Mouse (Mus musculus) liver, adult 2 months (tissue): ENCODE results near the gene Cnst. TPM values are rescaled to one million over a fixed set of nuclear protein-coding genes. Genes with fewer than 3 reads are reported as not detected.

Experiments
- DNase-seq: peaks from one replicate; pipeline ENCODE4 v3.0.0-alpha.2; 2011; ENCODE audit warnings: low read depth, low spot score; ENCODE audit errors: extremely low read depth
- H3K27ac ChIP-seq: fragments of 200-500 bp; replicated peaks from 2 replicates; pipeline ENCODE4 v1.5.1; 2012; ENCODE audit warnings: low read depth, mild to moderate bottlenecking, control low read depth, inconsistent platforms, low read length; ENCODE audit not compliant: insufficient read depth
- H3K27me3 ChIP-seq: fragments of 200-500 bp; 2 replicates; pipeline ENCODE4 v1.6.1; 2012; ENCODE audit warnings: mild to moderate bottlenecking, moderate library complexity, low read length, inconsistent platforms; ENCODE audit not compliant: control insufficient read depth, insufficient read depth
- H3K36me3 ChIP-seq: fragments of 200-500 bp; 2 replicates; pipeline ENCODE4 v1.6.1; 2012; ENCODE audit warnings: low read length, inconsistent platforms; ENCODE audit not compliant: control insufficient read depth, insufficient read depth
- H3K4me1 ChIP-seq: fragments of 200-500 bp; 2 replicates; pipeline ENCODE4 v1.6.1; 2011; ENCODE audit warnings: low read length; ENCODE audit not compliant: control insufficient read depth, insufficient read depth
- H3K4me3 ChIP-seq: fragments of 200-500 bp; 2 replicates; pipeline ENCODE4 v1.5.1; 2011; ENCODE audit warnings: low read depth, mild to moderate bottlenecking, control low read depth, low read length, moderate library complexity; ENCODE audit not compliant: insufficient read depth
- H3K79me2 ChIP-seq: fragments of 200-500 bp; 2 replicates; pipeline ENCODE4 v1.6.1; 2012; ENCODE audit warnings: inconsistent platforms, mild to moderate bottlenecking, low read length, moderate library complexity; ENCODE audit not compliant: control insufficient read depth, insufficient read depth
- H3K9ac ChIP-seq: fragments of 200-500 bp; 2 replicates; pipeline ENCODE4 v1.6.1; 2012; ENCODE audit warnings: low read depth, mild to moderate bottlenecking, control low read depth, inconsistent platforms, low read length
- CTCF ChIP-seq: fragments of 200-500 bp; IDR thresholded peaks from 2 replicates; pipeline ENCODE4 v1.5.1; 2011; ENCODE audit warnings: low read depth, low read length, control low read depth
- POLR2A ChIP-seq: fragments of 200-500 bp; IDR thresholded peaks from 2 replicates; pipeline ENCODE4 v1.6.1; 2011; ENCODE audit warnings: low read length, control low read depth; ENCODE audit not compliant: insufficient read depth; ENCODE audit errors: extremely low read depth
- WGBS: fragments of 180-500 bp; shearing (Covaris S2); methylation state at CpG from one replicate; pipeline ENCODE4 v1.1.7; 2018; 5-methylcytosine and 5-hydroxymethylcytosine counted together
- polyA plus RNA-seq: library from polyadenylated mRNA; depleted of rRNA; stranded (reverse); fragments of >200 nt; gene quantifications from 2 replicates; pipeline ENCODE4 v1.2.3, GENCODE M21; 2012
- total RNA-seq: library from RNA; depleted of rRNA; stranded (reverse); fragments of >200 nt; gene quantifications from 2 replicates; pipeline ENCODE4 v1.2.3, GENCODE M21; 2014

The Cnst gene
- total and polyA plus RNA-seq, 2 experiments, result 3.9 to 14.9 TPM

DNA sequence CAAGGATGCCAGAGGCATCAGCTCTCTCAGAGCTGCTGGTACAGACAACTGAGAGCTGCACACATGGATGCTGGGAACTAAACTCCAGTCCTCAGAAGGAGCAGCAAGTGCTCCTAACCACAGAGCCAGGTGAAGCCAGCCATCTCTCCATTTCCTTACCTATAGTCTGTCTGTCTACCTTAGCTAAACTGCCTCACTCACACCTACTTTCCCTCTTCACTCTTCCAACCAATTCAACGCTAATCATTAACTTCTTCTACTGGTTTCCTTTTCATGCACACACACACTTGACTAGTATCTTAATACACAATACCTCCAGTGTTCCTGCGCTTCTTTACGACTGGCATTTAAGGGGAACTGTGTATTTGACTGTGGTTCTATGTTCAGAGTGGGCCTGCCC is 6.3 kb upstream of the Cnst start:
- DNase-seq, result peak; percentile 28
- TF ChIP-seq POLR2A (no peak), CTCF (no peak)
- peaks cover 27% of the 10 kb centered on the region for H3K36me3 ChIP-seq

DNA sequence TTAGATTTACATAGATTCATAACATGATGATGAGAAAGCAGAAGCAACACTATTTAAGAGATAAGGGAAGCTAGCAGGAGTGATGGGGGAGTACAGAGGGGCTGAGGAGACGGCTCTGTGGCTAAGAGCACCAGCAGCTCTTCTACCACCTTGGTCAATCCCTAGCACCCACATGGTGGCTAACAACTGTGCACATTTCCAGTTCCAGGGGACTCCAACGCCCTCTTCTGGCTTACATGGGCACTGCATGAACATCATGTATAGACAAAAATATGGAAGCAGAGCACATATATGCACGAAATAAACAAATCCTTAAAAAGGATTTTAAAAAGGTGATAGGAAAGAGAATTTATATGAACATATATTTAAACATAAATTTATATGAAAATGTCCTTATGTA is 4.7 kb upstream of the Cnst start:
- H3K79me2 ChIP-seq, result peaks cover 7% of the 10 kb centered on the region; the same call in 1 of the 2 replicates
- TF ChIP-seq CTCF, result peak; percentile 52
- TF ChIP-seq POLR2A, result no peak
- H3K27ac ChIP-seq, result no peak overlapping the region
- no peak overlapping the region for H3K4me3 ChIP-seq
- H3K36me3 ChIP-seq, result peaks cover 21% of the 10 kb centered on the region
- peaks cover 5% of the 10 kb centered on the region for H3K4me1 ChIP-seq
- WGBS, result 65% methylated on average over 3 of the region's 3 CpGs
- H3K27me3 ChIP-seq, result no peaks in the 10 kb centered on the region
- no peak overlapping the region for H3K9ac ChIP-seq
- DNase-seq, result no peak

More for the DNA sequence above, 6.3 kb upstream of the Cnst start:
- Histone ChIP-seq H3K79me2 (peaks cover 4% of the 10 kb centered on the region; the same call in 1 of the 2 replicates), H3K27me3 (no peaks in the 10 kb centered on the region), H3K4me3 (no peak overlapping the region), H3K27ac (no peak overlapping the region), H3K9ac (no peak overlapping the region), H3K4me1 (no peaks in the 10 kb centered on the region; the same call in 1 of the 2 replicates)
- WGBS, result 48% methylated on average over 3 of the region's 3 CpGs

DNA sequence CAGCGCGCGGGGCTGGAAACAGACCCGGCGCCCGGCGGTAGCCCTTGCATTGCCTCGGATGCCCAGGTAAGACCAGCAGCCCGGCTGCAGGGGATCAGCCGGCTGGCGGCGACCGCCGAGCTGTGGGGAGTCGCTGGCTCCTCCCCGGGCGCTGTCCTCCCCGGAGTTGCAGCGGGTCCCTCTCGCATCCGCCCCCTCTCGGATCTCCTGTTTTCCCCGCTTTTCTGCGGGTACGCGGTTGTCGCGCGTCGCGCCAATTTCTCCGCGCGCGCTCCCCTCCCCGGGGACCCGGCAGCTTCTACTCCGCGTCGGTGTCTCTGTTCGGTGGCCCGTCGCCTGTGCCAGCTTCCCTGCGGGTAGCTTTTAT is 364 bp downstream of the Cnst start:
- Histone ChIP-seq H3K4me1 (peaks cover 10% of the 10 kb centered on the region), H3K4me3 (peak overlapping the region; percentile 80), H3K27me3 (no peaks in the 10 kb centered on the region), H3K36me3 (no peaks in the 10 kb centered on the region; the same call in 1 of the 2 replicates), H3K9ac (peak overlapping the region; percentile 91), H3K27ac (peak overlapping the region; percentile 84), H3K79me2 (peaks cover 13% of the 10 kb centered on the region; the same call in 1 of the 2 replicates)
- under 1% methylated on average over 38 of the region's 44 CpGs for WGBS
- DNase-seq, result no peak
- TF ChIP-seq CTCF (0 out of 2 replicates have a peak, but pooled peaks have one; percentile 3), POLR2A (no peak)

DNA sequence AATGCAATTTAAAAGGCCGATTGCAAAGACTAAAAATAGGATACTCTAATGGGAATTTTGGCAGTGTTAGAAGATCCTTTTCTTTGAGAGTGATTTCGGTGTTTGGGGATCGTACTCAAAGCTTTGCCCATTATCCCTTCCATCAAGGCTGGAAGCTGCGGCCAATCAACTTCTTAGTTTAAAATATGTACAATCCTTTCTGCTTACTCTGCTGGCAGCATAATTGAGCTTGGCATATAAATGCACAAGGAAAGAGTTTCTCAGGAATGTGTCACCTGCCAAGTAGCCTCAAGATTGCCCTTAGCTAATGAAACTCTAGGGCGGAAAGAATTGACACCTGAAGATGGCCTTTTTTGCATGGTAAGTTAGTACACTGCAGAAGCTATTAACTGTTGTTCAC is 1.0 kb downstream of the Cnst start:
- peaks cover 13% of the 10 kb centered on the region; the same call in 1 of the 2 replicates for H3K79me2 ChIP-seq
- no peak overlapping the region for H3K27ac ChIP-seq
- H3K4me3 ChIP-seq, result peak overlapping the region; percentile 80; the same call in 1 of the 2 replicates
- TF ChIP-seq POLR2A (no peak), CTCF (no peak)
- 14% methylated on average over 5 of the region's 5 CpGs for WGBS
- peaks cover 12% of the 10 kb centered on the region for H3K4me1 ChIP-seq
- H3K36me3 ChIP-seq, result no peaks in the 10 kb centered on the region
- H3K27me3 ChIP-seq, result no peaks in the 10 kb centered on the region
- DNase-seq, result peak; percentile 19
- H3K9ac ChIP-seq, result 0 out of 2 replicates have a peak overlapping the region, but pooled peaks have one; percentile 26

DNA sequence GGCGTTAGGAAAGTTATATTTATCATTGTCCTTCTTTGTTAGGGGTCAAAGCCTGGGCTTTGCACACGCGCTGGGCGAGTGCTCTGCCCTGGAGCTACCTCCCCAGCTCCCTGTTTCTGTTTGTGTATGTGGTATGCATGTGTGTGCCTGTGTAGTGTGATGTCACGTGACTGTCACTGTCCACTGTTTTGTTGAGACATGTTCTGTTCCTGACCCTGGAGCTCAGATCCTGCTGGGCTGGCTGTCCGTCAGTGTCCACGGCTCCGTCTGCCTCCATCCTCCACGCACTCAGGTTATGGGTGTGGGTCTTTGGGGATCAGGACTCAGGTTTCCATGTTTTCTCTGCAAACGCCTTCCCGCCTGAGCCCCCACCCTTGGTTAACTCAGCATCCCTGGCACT is 2.0 kb downstream of the Cnst start:
- H3K9ac ChIP-seq, result no peak overlapping the region
- H3K27ac ChIP-seq, result no peak overlapping the region
- peaks cover 17% of the 10 kb centered on the region for H3K4me1 ChIP-seq
- no peak overlapping the region for H3K4me3 ChIP-seq
- peaks cover 13% of the 10 kb centered on the region; the same call in 1 of the 2 replicates for H3K79me2 ChIP-seq
- TF ChIP-seq POLR2A (no peak), CTCF (no peak)
- H3K27me3 ChIP-seq, result no peaks in the 10 kb centered on the region
- no peak for DNase-seq
- 74% methylated on average over 11 of the region's 11 CpGs for WGBS
- no peaks in the 10 kb centered on the region for H3K36me3 ChIP-seq

DNA sequence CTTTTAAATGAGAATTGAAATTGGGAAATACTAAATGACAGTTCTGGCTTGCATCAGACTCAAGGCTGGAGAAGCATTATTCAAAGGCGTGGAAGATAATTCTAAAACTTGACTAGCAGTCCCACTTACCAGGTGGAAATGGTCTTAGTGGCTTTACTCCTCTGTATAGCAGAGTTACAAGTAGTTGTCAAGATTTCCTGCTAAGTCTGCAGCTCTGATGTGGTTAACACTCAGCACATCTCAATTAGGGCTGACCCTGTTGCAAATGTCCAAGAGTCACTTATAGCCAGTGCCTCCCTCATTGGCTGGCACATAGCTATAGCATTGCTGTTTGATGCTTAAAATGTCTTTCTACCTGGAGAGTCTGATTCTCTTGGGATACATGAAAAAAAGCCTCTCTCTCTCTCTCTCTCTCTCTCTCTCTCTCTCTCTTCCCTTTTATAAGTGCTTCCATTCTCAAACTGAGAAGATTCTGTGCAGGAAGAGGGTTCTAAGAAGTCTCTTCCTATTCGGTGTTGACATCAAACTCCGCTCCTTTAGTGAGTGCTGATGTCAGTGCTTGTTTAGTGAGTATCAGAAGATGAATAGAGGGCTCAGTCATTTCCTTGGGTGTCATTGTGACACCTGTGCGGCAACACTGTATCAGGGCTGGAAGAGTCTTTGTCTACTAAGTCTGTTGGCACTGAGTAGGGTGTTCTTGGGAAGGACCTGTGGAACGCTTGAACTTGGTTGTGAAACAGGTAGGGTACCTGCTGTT is 3.0 kb downstream of the Cnst start:
- Histone ChIP-seq H3K4me3 (no peak overlapping the region), H3K27ac (no peak overlapping the region)

More for the DNA sequence above, 3.0 kb downstream of the Cnst start:
- Histone ChIP-seq H3K27me3 (no peaks in the 10 kb centered on the region), H3K36me3 (no peaks in the 10 kb centered on the region), H3K4me1 (peaks cover 24% of the 10 kb centered on the region), H3K9ac (no peak overlapping the region), H3K79me2 (peaks cover 16% of the 10 kb centered on the region; the same call in 1 of the 2 replicates)
- WGBS, result 59% methylated on average over 5 of the region's 5 CpGs
- peak; percentile 68 for DNase-seq
- TF ChIP-seq POLR2A (no peak), CTCF (no peak)
